Mouse (Mus musculus) erythroid progenitor cell, adult 5-6 weeks (primary cell): ENCODE measurements around the gene Traip. TPM values are rescaled to one million over a fixed set of nuclear protein-coding genes. Genes with fewer than 3 reads are reported as not detected.
A peak's percentile ranks its signal among the peaks of the same experiment; 100 is the strongest.

ENCODE experiments used
- ATAC-seq: replicated peaks from 2 replicates; pipeline ENCODE4 v1.8.0; 2016; ENCODE audit warnings: moderate number of reproducible peaks, mild to moderate bottlenecking, moderate TSS enrichment, inconsistent platforms; ENCODE audit not compliant: poor library complexity, low FRiP score, severe bottlenecking
- total RNA-seq, 2 experiments: library from RNA; stranded (forward) in 1 of 2; stranded (reverse) in 1 of 2; fragments of 150-400 nt in 1 of 2; fragments of 186-747, 209-891 nt in 1 of 2; gene quantifications; 2 replicates each; pipeline versions ENCODE4 v1.2.3 to v1.2.4; 2015 to 2017; ENCODE audit warnings: low replicate concordance in 2 of 2

Gene Traip
- total RNA-seq, 2 experiments from 2014 or later, result 19.3 to 51.5 TPM

GRCm38 (mm10) chr9:107928169-107928568 is 21.8 kb upstream of the Traip start, which contains the start of gene Actl11:
Gene Actl11, plus strand, starts transcription at chr9:107928469.
- ATAC-seq, result no peak

GRCm38 (mm10) chr9:107932221-107932620 is 17.7 kb upstream of the Traip start:
- ATAC-seq, result no peak

- no peak for ATAC-seq
Observed at GRCm38 (mm10) chr9:107934146-107934545, 15.8 kb upstream of the Traip start.

GRCm38 (mm10) chr9:107935374-107935773 is 14.6 kb upstream of the Traip start, which contains the start of gene Camkv:
Gene Camkv, plus strand, starts transcription at chr9:107935674.
- no peak for ATAC-seq

- no peak for ATAC-seq
Observed at GRCm38 (mm10) chr9:107935790-107936214, 14.1 kb upstream of the Traip start.

- ATAC-seq, result no peak
Observed at GRCm38 (mm10) chr9:107936215-107936822, 13.6 kb upstream of the Traip start.

- no peak for ATAC-seq
Observed at GRCm38 (mm10) chr9:107936831-107937230, 13.1 kb upstream of the Traip start.

- 0 out of 2 replicates have a peak, but pooled peaks have one; percentile 38 for ATAC-seq
Observed at GRCm38 (mm10) chr9:107947241-107948194, 2.4 kb upstream of the Traip start.

- ATAC-seq, result no peak
Observed at GRCm38 (mm10) chr9:107949184-107949921, 583 bp upstream of the Traip start.

- peak; percentile 97 for ATAC-seq
Observed at GRCm38 (mm10) chr9:107950460-107951355, 772 bp downstream of the Traip start.

- no peak for ATAC-seq
Observed at GRCm38 (mm10) chr9:107955613-107956289, 5.8 kb downstream of the Traip start.

- no peak for ATAC-seq
Observed at GRCm38 (mm10) chr9:107957141-107957540, 7.2 kb downstream of the Traip start.

GRCm38 (mm10) chr9:107959896-107960295 is 10.0 kb downstream of the Traip start:
- ATAC-seq, result no peak

- no peak for ATAC-seq
Observed at GRCm38 (mm10) chr9:107960928-107961327, 11.0 kb downstream of the Traip start.

- ATAC-seq, result no peak
Observed at GRCm38 (mm10) chr9:107961351-107961762, 11.4 kb downstream of the Traip start.

GRCm38 (mm10) chr9:107961881-107962280 is 11.9 kb downstream of the Traip start:
- ATAC-seq, result no peak

GRCm38 (mm10) chr9:107962916-107963315 is 13.0 kb downstream of the Traip start:
- ATAC-seq, result no peak

GRCm38 (mm10) chr9:107963700-107964099 is 13.8 kb downstream of the Traip start:
- ATAC-seq, result peak; percentile 81

- no peak for ATAC-seq
Observed at GRCm38 (mm10) chr9:107964681-107965080, 14.7 kb downstream of the Traip start.
